Mouse (Mus musculus) midbrain, embryonic 14.5 days (tissue): ENCODE data around the gene Abraxas2. TPM values are rescaled to one million over a fixed set of nuclear protein-coding genes. Genes with fewer than 3 reads are reported as not detected.

Experiments
- ATAC-seq: fragments of 200-750 bp; cut with Nextera tagmentation; 2 replicates; pipeline ENCODE4 v1.8.0; 2017; ENCODE audit warnings: moderate number of reproducible peaks, moderate library complexity; ENCODE audit not compliant: low FRiP score, low TSS enrichment
- DNase-seq: peaks from one replicate; pipeline ENCODE4 v3.0.0-alpha.2; 2015
- H3K27ac ChIP-seq: fragments of 300-500 bp; sonication (generic); replicated peaks from 2 replicates; pipeline ENCODE4 v1.5.1; 2014; ENCODE audit warnings: mild to moderate bottlenecking, low read depth, low read length, moderate library complexity
- H3K27me3 ChIP-seq: fragments of 300-500 bp; sonication (generic); 2 replicates; pipeline ENCODE4 v1.6.1; 2014; ENCODE audit warnings: low read length, control low read depth, mixed read lengths; ENCODE audit not compliant: control insufficient read depth, insufficient read depth
- H3K36me3 ChIP-seq: fragments of 300-500 bp; sonication (generic); 2 replicates; pipeline ENCODE4 v1.6.1; 2014; ENCODE audit warnings: low read length, control low read depth; ENCODE audit not compliant: control insufficient read depth, insufficient read depth
- H3K4me1 ChIP-seq: fragments of 300-500 bp; sonication (generic); 2 replicates; pipeline ENCODE4 v1.6.1; 2014; ENCODE audit warnings: mild to moderate bottlenecking, antibody characterized with exemption, low read length, control low read depth; ENCODE audit not compliant: control insufficient read depth, insufficient read depth
- H3K4me2 ChIP-seq: fragments of 300-500 bp; sonication (generic); 2 replicates; pipeline ENCODE4 v1.6.1; 2014; ENCODE audit warnings: mild to moderate bottlenecking, low read length, moderate library complexity
- H3K4me3 ChIP-seq: fragments of 300-500 bp; sonication (generic); replicated peaks from 2 replicates; pipeline ENCODE4 v1.5.1; 2014; ENCODE audit warnings: low read depth, low read length
- H3K9ac ChIP-seq: fragments of 300-500 bp; sonication (generic); replicated peaks from 2 replicates; pipeline ENCODE4 v1.6.1; 2014; ENCODE audit warnings: mild to moderate bottlenecking, low read length, moderate library complexity
- H3K9me3 ChIP-seq: fragments of 300-500 bp; sonication (generic); 2 replicates; pipeline ENCODE4 v1.6.1; 2016; ENCODE audit warnings: low read length, control low read depth, mixed read lengths; ENCODE audit not compliant: control insufficient read depth
- WGBS: fragments of 180-500 bp; shearing (Covaris S2); extraction: QIAGEN DNeasy Blood & Tissue Kit; methylation state at CpG from one replicate; pipeline ENCODE4 v1.1.7; 2014; 5-methylcytosine and 5-hydroxymethylcytosine counted together
- polyA plus RNA-seq: library from polyadenylated mRNA; unstranded; fragments of >200 nt; fragmentation: Nextera tagmentation; extraction: Ambion mirVana; gene quantifications from 2 replicates; pipeline ENCODE4 v1.2.1, GENCODE M21; 2014

The Abraxas2 gene
- polyA plus RNA-seq, 1 experiment from 2014 or later: 42.6 TPM

DNA sequence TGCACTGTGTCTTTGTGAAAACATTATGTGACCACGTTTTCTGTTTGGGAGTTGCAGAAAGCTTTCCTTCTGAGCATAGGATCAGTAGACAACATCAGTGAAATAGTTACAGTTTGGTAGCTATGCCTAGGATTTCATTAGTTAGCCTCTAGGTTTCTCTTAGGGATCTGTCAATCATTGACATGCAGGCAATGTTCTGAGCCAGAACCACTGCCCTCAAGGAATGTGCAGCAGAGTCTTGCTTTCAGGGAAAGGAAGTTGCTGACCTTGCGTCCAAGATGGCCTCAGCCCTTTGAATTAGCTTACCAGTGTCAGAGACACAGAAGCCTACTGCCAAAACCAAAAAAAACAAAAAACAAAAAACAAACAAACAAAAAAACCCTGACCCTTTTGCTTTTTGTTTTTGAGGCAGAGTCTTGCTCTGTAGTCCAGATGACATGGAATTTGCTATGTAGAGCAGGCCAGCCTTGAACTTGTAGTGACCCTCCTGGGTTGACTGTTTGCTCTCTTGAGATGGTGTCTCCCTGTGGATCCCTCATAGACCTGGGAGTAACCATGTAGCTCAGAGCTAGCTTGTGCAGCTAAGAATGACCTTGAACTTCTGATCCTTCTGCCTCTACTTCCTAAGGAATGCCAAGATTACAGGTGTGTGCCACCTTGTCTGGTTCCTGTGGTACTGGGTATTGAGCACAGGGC is 16.5 kb downstream of the Abraxas2 start:
- ATAC-seq (no peak), DNase-seq (no peak)
- Histone ChIP-seq H3K4me3 (no peak overlapping the region), H3K4me2 (no peak overlapping the region), H3K27ac (no peak overlapping the region), H3K4me1 (no peaks in the 10 kb centered on the region), H3K9ac (no peak overlapping the region), H3K27me3 (no peaks in the 10 kb centered on the region), H3K36me3 (peaks cover 87% of the 10 kb centered on the region), H3K9me3 (no peaks in the 10 kb centered on the region)
- 92% methylated on average over 2 of the region's 2 CpGs for WGBS

DNA sequence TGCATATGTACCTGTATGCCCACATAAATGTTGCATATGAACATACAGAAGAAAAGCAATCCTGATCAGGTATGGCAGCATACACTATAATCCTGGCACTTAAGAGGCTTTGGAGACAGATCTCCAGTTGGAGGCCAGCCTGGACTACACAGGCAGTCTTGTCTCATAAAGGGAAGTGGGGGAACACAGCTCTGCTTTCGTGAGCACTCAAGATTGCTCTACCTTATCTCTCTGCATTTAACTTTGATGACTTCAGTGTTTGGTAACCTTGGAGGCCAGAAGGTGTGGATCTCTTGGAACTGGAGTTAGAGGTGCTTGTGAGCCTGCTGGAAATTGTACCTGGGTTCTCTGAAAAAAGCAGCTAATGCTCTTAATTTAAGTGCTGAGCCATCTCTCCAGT is 21.3 kb downstream of the Abraxas2 start:
- no peaks in the 10 kb centered on the region for H3K27me3 ChIP-seq
- WGBS: 95% methylated on average over 1 of the region's 1 CpGs
- DNase-seq: no peak
- H3K36me3 ChIP-seq: peaks cover 90% of the 10 kb centered on the region
- H3K4me3 ChIP-seq: no peak overlapping the region
- no peak overlapping the region for H3K4me2 ChIP-seq
- no peak overlapping the region for H3K27ac ChIP-seq
- H3K9ac ChIP-seq: no peak overlapping the region
- H3K4me1 ChIP-seq: no peaks in the 10 kb centered on the region
- H3K9me3 ChIP-seq: no peaks in the 10 kb centered on the region
- ATAC-seq: no peak

DNA sequence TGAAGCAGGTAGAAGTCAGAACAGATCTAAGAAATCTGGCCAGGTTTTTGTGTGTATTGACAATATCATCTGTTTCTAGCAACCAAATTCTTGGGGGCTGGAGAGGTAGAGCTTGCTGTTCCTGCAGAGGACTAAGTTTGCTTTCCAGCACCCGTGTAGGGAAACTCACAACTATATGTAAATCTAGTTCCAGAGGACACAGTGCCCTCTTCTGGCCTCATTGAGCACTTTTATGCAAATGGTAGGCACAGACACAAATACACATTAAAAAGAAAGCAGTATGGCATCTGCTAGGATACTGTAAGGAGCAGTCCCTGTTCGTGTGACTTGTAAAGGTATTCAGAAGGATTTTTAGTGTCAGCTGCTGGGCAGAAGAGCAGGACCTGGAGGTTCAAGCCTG is 23.3 kb downstream of the Abraxas2 start:
- Histone ChIP-seq H3K4me3 (no peak overlapping the region), H3K4me2 (no peak overlapping the region), H3K27me3 (no peaks in the 10 kb centered on the region), H3K9ac (no peak overlapping the region), H3K9me3 (no peaks in the 10 kb centered on the region), H3K27ac (no peak overlapping the region), H3K36me3 (peaks cover 74% of the 10 kb centered on the region), H3K4me1 (no peaks in the 10 kb centered on the region)
- no peak for ATAC-seq
- peak; percentile 48 for DNase-seq
- WGBS: 71% methylated on average over 2 of the region's 2 CpGs

DNA sequence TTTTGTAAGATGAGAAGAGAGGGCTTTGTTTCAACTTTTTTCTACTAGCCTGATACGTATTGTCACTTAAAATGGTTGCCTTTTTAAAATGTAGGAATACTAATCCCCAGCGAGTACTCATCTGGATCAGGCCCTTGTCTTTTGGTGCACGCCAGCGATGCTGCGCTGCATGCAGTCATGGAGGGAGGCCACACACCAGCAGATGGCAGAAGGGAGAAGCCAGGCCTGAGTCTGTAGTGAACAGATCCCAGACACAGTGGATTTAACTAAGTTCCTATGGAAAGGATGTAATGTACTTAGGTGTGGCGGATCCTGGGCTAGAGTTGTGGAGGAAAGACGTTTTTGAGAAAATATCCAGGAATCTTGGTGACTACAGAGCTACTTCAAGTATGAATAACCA is 25.0 kb downstream of the Abraxas2 start:
- Histone ChIP-seq H3K9ac (no peak overlapping the region), H3K4me1 (no peaks in the 10 kb centered on the region), H3K27ac (no peak overlapping the region), H3K36me3 (peaks cover 60% of the 10 kb centered on the region), H3K9me3 (no peaks in the 10 kb centered on the region), H3K27me3 (no peaks in the 10 kb centered on the region), H3K4me3 (no peak overlapping the region), H3K4me2 (no peak overlapping the region)
- DNase-seq (peak; percentile 50), ATAC-seq (no peak)
- 92% methylated on average over 7 of the region's 7 CpGs for WGBS

GRCm38 (mm10) chr7:132887019-132887804 is 28.2 kb downstream of the Abraxas2 start:
- ATAC-seq (no peak), DNase-seq (no peak)
- 84% methylated on average over 7 of the region's 7 CpGs for whole genome bisulfite sequencing
- Histone ChIP-seq H3K4me1 (no peaks in the 10 kb centered on the region), H3K9me3 (no peaks in the 10 kb centered on the region), H3K4me2 (no peak overlapping the region), H3K9ac (no peak overlapping the region), H3K4me3 (no peak overlapping the region), H3K27me3 (no peaks in the 10 kb centered on the region), H3K36me3 (peaks cover 33% of the 10 kb centered on the region), H3K27ac (no peak overlapping the region)

- Histone ChIP-seq H3K27ac (no peak overlapping the region), H3K27me3 (no peaks in the 10 kb centered on the region), H3K4me1 (no peaks in the 10 kb centered on the region), H3K9ac (no peak overlapping the region), H3K4me3 (no peak overlapping the region), H3K36me3 (peaks cover 25% of the 10 kb centered on the region), H3K9me3 (no peaks in the 10 kb centered on the region), H3K4me2 (no peak overlapping the region)
- 92% methylated on average over 3 of the region's 3 CpGs for WGBS
- DNase-seq: no peak
- ATAC-seq: no peak
Observed at GRCm38 (mm10) chr7:132888052-132888451, 29.0 kb downstream of the Abraxas2 start.

DNA sequence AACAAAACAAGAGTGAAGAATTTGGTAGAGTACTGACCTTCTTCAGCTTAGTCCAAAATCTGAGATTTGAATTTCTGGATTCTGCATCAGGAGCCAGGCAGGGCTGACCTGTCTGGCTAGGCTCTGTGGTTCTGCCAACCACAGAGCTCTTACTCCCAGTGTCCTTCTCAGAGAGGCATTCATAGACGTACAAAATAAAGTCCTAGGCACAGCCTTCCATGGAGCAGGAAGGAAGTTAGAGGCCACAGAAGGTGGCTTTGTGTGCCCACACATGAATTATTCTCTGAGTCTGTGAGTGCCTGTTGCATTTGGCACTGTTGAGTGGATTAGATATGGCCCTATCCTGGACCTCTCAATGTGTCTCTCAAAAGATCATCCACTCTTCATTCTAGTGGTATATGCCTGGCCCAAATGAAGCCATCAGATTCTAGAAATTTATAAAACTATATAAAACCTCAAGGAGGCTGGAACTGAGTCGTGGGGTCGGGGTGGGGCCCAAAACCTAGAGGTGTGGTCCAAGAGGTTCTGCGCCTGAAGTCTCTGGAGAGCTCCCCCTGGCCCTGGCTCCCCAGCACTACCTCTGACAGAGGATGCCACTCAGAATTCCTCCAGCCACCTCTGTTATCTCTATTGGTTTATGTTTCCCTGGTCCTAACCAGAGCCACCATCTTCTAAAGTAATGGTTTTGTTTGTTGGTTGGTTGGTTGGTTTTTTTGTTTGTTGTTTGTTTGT is 29.7 kb downstream of the Abraxas2 start:
- Histone ChIP-seq H3K27me3 (no peaks in the 10 kb centered on the region), H3K4me1 (no peaks in the 10 kb centered on the region), H3K9ac (no peak overlapping the region), H3K9me3 (no peaks in the 10 kb centered on the region), H3K27ac (no peak overlapping the region), H3K4me3 (no peak overlapping the region), H3K4me2 (no peak overlapping the region), H3K36me3 (peaks cover 18% of the 10 kb centered on the region)
- DNase-seq: no peak
- no peak for ATAC-seq
- WGBS: 68% methylated on average over 4 of the region's 4 CpGs

DNA sequence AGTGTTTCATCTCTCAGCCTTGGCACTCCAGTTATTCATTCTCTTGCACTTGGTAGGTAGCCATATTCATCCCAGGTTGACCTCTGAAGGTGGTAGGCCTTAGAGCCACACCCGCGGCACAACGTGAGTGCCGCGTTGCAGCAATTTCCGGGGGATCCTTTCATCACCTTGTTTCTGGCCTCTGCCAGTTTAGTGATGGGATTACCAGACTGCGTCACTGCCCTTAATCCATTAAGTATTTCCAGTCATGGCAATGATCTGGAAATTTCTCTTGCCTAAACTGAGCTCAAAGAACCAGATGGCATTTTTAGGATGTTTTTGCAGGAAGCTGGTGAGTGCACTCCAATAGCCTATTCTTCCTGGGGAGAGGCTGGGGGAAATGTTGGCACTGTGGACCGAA is 30.7 kb downstream of the Abraxas2 start:
- no peak overlapping the region for H3K27ac ChIP-seq
- H3K4me1 ChIP-seq: no peaks in the 10 kb centered on the region
- peaks cover 8% of the 10 kb centered on the region for H3K36me3 ChIP-seq
- H3K9me3 ChIP-seq: no peaks in the 10 kb centered on the region
- DNase-seq (no peak), ATAC-seq (no peak)
- no peak overlapping the region for H3K9ac ChIP-seq
- no peak overlapping the region for H3K4me3 ChIP-seq
- no peaks in the 10 kb centered on the region for H3K27me3 ChIP-seq
- H3K4me2 ChIP-seq: no peak overlapping the region
- WGBS: 93% methylated on average over 8 of the region's 8 CpGs
